Mouse (Mus musculus) layer of hippocampus, adult 9-11 months (tissue): Measurements from ENCODE around the gene Pip4p1.
"Not testable (repeated sequence)": the region's sequence is repeated elsewhere in the genome, so short reads cannot be mapped to it uniquely, and the experiment has no call there.

Experiments
- DNase-seq: peaks from one replicate; pipeline ENCODE4 v3.0.0; 2022

Pip4p1 gene

DNA sequence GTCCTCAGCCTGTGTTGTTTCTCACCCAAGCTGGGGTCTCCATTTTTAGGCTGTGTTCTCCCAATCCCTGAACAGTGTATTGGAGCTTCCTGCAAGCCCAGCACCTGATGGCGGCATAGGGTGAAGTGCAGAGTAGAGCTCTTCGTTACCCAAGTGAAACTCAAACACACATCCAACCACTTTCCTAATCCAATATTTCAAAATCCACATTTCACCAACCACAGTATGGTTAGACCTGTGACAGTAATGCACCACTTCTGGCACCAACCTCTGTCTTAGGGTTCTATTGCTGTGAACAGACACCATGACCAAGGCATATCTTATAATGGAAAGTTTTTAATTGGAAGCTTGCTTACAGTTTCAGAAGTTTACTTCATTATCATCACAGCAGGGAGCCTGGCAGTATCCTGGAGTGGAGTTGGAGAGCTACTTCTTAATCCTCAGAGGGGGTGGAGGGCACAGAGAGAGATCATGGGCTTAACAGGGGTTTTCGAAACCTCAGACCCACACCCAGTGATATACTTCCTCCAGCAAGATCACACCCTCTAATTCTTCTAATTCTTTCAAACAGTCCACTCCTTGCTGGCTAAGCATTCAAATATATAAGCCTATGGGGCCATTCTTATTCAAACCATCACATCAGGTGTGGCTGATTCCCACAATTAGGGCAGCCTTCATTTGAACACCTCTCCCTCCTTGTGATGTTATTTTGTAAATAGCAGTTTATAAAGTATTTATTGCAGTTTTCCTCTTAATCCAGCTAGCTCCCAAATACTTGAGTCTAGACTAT is 7.7 kb upstream of the Pip4p1 start:
- no peak for DNase-seq

DNA sequence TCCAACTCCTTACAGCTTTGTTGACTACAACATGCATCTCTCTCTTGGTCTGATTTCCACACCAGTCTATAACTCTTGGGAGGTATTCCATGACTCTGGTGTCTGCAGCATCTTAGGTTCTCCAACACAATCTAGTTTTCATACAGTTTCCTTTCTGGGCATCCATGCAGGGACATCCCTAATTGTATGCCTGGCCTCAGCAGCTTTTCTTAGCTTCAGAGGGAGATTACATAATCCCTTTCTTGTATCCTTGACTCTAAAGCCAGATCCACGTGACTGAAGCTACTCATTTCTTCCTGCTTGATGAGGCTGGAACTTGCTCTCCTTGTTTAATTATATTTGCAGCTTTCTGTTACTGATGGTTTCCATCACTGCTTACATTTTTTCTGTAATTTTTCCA is 6.0 kb upstream of the Pip4p1 start:
- DNase-seq, result no peak

DNA sequence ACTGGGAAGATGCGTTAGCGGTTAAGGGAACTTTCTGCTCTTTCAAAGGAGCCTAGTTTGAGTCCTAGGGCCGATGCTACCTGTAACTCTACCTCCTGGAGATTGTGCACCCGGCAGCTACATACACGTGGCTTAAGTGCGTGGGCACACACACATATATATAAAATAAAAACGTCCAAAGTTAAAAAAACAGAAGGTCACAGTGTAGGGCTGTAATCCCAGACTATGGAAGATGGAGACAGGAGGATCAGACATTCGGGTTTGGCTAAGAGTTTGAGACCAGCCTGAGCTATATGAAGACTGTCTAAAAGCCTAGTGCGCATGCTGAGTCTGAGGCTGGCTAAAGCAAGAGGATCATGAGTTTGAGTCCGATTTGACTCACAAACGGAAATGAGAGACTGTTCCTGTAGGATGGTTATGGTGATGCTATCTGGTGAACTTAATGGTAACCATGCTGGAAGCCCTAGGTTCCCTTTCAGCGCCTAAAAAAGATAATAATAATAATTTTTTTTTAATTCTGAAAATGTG is 901 bp upstream of the Pip4p1 start:
- DNase-seq, result no peak

DNA sequence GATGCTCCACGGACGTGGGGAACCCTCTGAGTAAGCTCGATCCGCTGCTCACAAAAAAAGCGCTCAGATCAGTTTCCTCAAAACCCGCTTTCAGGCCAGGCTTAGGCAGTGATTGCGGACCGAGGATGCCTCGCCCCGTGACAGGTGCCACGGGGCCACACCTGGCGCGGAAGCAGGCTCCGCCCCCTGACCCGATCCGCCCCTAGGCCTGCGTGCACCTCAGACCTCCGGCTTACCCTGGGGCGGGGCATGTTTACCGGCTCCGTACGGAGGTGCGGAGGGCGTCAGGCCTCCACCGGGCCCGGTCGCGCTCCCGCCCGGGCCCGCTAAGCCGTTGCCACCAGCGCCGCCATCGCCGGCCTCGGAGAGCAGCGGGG is 291 bp downstream of the Pip4p1 start:
- DNase-seq, result no peak

DNA sequence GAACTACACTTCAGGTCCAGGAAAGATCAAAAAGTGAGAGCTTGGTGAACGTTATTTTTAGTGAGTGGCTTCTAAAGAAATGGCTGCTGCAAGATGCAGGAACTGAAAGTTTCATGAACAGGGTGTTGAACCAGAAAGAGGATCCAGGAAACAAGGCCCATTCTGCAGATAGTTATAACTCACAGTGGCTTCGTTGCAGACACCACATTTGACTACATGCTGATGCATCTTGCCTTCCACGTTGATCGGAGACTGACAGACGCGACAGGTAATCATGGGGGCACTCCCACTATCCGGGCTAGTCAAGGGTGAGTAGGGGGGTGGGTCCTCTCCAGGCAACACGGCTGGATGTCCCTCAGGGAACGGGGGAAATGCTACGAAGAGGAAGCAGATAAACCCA is 705 bp downstream of the Pip4p1 start:
- no peak for DNase-seq

DNA sequence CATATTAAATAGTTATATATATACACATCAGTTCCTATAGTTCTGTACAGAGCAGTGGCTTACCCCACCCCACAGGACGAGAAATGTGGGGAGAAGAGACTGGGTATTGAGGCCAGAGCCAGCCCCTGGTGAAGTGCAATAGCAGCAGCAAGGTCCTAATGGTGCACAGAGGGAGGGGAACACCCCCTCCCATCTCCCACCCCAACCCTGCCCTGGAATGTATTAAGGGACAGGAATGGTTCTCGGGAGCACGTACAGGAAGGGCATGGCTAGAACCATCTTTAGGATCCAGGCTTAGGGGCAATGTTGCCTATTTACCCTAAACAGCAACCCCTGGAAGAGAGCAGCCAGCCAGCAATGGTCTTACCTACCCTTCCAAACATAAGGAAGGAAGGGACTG is 3.3 kb downstream of the Pip4p1 start:
- no peak for DNase-seq

DNA sequence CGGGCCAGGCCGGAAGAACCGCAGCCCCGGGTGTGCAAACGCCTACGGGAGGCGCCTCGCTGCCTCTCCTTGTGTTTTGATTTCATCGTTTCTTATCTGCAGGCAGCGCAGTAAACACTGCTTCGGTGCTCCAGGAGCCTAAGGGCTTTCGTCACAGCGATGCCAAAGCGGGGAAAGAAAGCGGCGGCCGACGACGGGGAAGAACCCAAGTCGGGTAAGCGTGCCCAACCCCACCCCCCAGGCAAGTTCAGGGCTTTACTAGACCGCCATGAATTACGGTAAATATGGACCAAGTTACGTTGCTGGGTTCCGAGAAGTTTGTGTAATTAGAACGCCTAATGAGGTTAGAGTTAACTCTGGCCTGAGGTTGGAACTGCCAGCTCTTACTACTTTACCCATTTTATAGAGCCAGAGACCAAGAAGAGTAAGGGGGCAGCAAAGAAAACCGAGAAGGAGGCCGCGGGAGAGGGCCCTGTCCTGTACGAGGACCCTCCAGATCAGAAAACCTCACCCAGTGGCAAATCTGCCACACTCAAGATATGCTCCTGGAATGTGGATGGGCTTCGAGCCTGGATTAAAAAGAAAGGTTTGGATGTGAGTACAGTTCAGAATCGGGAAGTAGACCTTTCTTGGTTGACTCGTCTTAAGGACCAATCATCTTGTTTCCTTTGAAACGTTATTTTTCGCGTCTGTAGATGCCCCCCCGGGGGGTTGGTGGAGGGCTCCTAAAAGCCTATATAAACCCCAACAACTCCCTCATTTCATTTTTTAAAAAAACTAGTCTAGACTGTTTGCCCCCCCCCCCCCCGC is 5.3 kb downstream of the Pip4p1 start:
- DNase-seq, result no peak

DNA sequence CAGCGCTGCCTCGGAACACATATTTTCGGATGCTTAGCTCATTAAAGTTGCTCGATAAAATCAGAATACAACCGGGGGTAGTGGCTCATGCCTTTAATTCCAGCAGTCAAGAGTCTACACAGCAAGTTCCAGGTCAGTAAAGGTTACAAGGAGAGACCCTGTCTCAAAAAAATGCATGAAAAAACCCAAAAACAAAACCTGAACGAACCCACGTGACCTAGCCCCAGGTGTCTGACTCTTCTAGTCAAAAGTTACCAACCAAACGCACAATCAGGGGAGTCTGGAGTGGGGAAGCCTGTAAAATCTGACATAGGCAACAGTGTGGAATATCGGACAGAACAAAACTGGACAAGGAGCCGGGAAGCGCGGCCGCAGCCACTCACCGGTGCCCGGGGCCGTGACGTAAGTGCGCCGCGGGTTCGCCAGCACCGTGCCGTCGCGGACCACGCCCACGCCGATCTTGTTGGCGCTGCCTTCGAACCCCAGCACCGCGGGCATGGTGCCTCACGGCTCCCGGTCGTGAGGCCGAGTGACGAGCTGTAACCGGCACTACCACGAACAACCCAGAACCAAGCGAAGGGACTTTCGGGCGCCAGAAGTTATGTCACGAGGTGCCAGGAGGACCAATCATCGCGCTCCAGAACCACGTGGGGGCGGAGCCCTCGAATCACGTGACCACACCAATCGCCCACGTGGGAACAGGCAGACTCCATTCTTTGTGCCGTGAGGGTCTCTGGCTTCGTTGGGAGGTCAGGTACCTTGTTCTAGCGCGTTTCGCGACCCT is 6.2 kb downstream of the Pip4p1 start, which contains the start of the genes Osgep and Apex1:
Gene Osgep (minus strand): TSS at position 613 of the 784 bp plus-strand sequence.
Gene Apex1 (plus strand): TSS at position 688 of the 784 bp plus-strand sequence.
- DNase-seq, result peak; percentile 98

DNA sequence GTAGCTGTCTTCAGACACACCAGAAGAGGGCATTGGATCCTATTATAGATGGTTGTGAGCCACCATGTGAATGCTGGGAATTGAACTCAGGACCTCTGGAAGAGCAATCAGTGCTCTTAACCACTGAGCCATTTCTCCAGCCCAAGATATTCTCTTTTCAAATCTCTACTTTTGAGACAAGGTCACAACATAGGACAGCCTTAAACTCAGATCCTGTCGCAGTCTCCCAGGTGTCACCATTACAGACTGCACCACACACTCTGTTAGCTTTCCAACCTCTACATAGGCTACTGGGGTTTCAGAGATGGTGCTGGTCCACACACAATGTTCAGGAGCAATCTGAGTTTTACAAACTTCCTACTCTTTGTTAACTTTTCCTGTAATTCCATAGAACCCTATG is 7.2 kb downstream of the Pip4p1 start:
- not testable (repeated sequence) for DNase-seq

DNA sequence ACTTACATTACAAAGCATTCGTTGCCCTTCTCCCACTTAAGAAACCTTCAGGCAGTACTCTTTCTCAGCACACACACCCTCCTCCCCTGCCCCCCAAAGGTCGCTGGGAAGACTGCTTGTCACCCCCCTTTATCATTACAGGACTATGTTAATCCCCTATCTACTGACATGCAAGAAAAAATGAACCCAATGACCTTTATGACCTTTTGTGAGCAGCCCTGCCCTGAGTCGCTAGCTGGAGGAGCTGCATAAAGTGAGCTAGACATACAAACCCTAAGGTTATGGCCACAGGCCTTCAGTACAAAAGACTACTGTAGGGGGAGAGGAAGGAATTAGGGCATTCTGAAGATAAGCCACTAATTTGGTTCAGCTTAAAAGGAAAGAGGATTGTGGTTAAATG is 19.3 kb downstream of the Pip4p1 start:
- DNase-seq, result no peak

DNA sequence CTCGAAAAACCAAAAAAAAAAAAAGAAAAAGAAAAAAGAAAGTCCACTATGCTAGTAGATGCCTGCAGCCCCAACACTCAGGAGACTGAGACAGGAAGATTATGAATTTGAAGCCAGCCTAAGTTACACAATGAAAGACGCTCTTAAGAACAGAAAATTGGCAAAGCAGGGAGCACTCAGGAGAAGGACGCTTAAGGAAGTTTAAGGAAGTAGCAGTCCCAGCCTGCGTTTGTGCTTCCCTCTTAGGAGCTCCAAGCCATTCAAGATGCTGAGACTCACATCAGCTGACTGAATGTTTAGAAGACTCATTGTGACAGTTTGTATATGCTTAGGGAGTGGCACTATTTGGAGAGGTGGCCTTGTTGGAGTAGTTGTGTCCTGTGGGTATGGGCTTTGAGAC is 22.5 kb downstream of the Pip4p1 start:
- no peak for DNase-seq

DNA sequence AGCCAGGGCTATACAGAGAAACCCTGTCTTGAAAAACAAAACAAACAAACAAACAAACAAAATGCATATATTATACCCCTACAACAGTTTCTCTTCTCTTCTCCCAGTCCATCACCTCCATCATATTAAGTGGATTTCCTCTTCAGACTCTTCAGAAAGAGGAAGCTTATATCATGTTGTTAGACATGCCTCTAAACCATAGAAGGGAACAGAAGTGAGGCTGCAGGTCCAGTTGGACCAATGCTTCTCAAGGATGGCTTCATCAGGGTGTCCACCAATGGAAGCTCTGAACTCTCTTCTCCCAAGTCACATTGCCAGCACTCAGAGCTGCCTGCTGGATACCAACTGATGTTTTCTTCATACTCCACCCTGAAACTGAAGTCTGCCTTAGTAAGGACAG is 25.3 kb downstream of the Pip4p1 start:
- DNase-seq, result not testable (repeated sequence)

DNA sequence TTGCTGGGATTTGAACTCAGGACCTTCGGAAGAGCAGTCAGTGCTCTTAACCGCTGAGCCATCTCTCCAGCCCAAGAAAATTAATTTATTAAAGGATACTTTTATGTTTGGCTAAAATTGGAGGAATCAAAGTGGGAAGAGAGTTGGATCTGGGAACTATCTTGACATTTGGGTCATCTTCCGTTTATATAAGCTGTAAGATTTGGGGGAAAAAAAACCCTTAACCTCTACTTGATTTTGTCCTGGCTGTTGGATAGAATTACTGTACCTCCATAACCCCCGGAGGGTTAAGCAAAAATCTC is 25.9 kb downstream of the Pip4p1 start:
- no peak for DNase-seq

DNA sequence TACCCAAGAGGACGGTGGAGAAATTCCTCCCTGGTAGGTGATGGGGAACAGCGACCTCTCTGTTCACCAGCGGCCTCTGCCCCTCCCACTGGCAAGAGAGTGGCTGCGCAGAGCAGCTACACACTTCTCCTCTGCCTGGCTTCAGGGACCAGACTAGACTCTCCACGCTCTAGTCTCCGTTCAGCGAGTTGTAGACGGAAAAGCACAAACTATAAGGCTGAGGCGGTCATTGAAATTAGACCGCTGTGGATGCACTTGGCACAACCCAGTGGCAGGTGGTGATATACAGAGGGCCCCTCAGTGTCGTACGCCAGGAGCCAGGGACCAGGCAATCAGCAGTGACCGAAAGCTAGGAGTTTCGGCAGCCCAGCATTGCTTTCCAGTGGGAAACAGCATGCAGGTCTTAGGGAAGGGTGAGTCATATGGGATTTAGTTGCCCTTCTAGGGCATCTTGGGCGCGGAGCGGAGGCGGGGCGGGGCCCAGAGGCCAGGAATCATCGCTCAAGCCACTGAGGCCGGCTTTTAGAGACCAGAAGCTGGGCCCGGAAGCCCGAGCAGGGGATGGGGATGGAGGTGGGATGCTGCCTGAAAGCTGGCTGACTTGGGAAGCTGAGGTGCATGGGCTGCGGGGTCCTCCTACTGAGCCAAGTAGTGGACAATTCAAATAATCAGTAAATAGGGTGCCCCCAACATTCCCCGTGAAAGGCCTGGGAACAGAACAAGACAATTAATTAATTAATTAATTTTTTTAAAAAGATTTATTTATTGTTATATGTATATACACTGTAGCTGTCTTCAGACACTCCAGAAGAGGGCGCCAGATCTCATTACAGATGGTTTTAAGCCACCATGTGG is 26.5 kb downstream of the Pip4p1 start:
- no peak for DNase-seq

DNA sequence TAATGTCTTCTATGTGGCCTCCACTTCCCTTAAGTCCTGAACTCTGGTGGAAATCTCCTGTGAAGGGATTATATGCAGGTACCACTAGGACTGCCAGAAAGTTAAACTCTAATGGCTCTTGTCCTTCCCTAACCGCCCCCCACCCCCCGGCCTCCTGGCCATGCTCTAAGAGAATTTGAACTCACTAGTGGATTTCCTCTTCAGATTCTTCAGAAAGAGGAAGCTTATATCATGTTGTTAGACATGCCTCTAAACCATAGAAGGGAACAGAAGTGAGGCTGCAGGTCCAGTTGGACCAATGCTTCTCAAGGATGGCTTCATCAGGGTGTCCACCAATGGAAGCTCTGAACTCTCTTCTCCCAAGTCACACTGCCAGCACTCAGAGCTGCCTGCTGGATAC is 32.7 kb downstream of the Pip4p1 start:
- DNase-seq, result not testable (repeated sequence)

DNA sequence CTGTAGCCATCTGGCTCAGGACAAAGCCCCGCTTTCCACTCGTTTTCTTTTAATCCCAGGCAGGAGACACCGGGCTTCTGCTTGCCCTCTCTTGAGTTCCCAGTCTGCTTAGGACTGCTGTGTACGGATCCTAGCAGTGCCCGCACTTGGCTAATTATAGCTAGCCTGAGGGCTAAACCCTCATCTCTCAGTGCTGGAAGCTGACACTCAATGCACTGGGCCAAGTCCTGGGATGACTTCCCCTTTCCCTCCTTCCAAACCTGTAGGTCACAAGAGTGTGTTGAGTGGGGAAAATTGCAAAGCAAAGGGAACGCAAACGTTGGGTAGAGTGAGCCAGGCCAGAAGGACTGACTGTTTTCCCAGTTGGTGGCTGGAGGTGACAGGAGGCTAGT is 33.3 kb downstream of the Pip4p1 start, which contains the start of gene Klhl33:
Gene Klhl33 (minus strand): TSS at position 134 of the 392 bp plus-strand sequence.
- DNase-seq, result no peak

DNA sequence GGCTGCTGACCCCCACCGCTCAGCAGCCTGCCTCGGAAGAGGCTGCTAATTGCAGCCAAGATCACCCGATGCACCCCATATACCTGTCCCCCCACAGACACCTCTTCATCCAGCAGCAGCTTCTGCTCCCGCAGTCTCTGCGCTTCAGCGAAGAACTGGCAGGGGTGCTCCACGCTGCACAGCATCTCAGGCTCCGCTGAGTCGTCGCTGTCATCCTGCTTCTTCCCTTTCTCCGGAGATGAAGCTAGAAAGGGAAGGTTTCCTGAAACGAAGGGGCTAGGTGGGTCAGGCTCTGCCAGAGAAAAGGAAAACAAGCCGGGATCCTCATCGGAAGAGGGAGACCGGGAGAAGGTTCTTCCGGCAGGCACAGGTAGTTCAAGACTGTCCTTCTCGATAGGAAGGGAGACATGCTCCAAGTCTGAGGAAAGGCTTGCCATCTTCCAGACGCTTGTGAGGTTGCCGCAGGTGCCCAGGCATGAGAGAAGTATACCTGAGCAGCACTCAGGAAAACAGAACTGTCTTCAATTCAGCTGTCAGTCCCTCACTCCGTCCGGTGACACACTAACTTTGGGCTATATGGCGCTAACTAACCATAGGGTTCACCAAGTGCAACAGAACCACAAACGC is 33.8 kb downstream of the Pip4p1 start:
- DNase-seq, result no peak

DNA sequence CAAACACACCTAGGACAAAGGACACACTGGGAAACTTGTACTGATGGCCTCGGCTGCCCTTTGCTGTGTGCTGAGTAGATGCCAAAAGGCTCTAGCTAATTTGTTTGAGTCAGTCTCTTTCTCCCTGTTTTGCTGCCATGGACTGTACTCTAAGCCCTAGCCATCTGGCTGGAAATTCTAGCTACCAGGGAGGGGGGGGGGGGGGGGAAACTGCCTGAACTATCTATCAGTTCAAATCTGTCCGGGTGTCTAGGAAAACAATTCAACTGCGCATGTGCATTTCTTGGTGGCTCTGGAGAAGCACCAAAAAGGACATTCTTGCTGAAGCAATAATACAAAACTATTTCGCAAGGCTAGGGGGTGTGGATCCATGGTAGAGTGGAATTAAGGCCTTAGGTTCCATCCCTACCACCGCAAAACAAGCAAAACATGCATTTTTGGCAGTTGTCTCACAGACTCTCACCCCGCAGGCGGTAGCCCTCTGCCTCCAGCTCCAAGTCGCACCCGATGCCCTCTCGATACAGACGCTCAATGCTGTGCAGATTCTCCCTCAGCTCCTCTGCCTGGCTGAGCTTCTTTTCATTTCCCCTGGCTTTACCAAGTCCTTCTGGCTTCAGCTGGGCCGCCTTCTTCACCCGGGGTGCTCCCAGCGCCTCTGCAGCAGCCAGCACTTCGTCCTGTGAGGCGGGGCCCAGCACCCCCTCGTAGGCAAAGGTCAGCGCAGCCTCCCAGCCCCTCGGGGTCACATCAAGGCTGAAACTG is 34.5 kb downstream of the Pip4p1 start:
- peak; percentile 60 for DNase-seq

DNA sequence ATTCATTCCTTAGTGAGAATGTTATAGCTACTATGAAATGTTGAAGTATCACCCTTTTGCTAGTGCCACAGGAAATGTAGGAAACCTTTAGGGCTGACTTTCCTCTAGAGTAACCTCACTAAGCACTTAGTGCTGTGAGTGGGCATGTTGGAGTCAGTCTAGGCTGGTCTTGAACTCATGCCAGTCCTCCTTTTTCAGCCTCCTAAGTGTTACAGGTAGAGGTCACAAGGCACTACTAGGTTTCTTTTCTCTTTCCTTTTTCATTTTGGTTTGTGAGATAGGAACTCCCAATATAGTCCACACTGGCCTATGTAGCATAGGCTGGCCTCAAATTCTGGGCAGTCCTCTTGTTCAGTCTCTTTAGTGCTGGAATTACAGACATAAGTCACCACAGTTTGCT is 35.2 kb downstream of the Pip4p1 start:
- DNase-seq, result no peak

DNA sequence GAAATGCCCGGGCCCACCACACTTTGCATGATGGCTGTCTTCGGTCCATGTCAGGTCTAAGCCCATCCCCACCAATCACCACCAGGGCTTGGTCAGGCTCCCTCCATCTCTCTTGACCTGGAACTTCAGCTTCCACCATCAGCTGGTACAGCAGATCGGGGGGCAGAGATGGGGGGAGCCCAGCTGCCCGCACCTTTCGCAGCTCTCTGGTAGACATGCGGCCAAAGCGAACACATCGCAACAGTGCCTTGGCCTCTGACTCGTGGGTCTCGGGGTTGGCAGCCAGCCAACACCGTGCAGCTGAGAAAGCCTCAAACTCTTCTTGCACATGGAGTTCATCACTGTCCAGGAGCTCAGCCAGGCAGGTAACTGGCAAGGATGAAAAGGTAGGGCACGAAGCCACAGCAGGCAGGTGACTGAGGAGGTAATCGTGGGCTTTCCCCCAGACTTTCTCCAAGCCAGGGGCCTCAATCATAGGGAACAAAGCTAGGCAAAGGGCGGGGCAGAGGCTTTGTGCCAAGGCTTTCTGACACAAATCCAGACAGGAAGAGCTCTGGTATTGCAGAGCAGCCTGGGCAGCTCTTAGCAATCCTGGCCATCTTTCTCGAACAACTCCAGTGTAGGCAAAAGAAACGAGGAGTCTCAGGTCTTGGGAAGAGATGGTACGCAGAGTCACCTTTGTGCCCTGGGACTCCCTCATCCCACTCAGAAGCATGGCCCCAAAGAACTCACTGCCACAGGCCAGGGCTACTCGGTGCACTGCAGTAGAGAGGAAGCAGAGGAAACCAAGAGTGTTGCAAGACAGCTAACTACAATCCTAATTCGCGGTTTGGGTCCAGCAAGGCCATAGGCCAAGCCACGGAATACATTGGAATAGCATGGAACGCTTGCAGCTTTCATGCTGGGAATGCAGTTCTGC is 37.9 kb downstream of the Pip4p1 start:
- no peak for DNase-seq
